Mouse (Mus musculus) lung, postnatal 0 days (tissue): ENCODE data around the gene Susd4. TPM values are rescaled to one million over a fixed set of nuclear protein-coding genes. Genes with fewer than 3 reads are reported as not detected.

Experiments
- ATAC-seq: fragments of 200-750 bp; cut with Nextera tagmentation; 2 replicates; pipeline ENCODE4 v1.8.0; 2017; ENCODE audit warnings: moderate library complexity
- DNase-seq: peaks from one replicate; pipeline ENCODE4 v3.0.0-alpha.2; 2016; ENCODE audit warnings: low spot score
- H3K27ac ChIP-seq: fragments of 300-500 bp; sonication (generic); 2 replicates; pipeline ENCODE4 v1.5.1; 2014; ENCODE audit warnings: antibody characterized with exemption, mild to moderate bottlenecking, low read length, mixed read lengths
- H3K27me3 ChIP-seq: fragments of 300-500 bp; sonication (generic); replicated peaks from 2 replicates; pipeline ENCODE4 v1.6.1; 2014; ENCODE audit warnings: low read length, mixed read lengths; ENCODE audit not compliant: insufficient read depth
- H3K36me3 ChIP-seq: fragments of 300-500 bp; sonication (generic); 2 replicates; pipeline ENCODE4 v1.6.1; 2014; ENCODE audit warnings: low read length, mixed read lengths; ENCODE audit not compliant: insufficient read depth
- H3K4me1 ChIP-seq: fragments of 300-500 bp; sonication (generic); 2 replicates; pipeline ENCODE4 v1.6.1; 2014; ENCODE audit warnings: antibody characterized with exemption, low read depth, low read length, mixed read lengths; ENCODE audit not compliant: insufficient read depth
- H3K4me2 ChIP-seq: fragments of 300-500 bp; sonication (generic); replicated peaks from 2 replicates; pipeline ENCODE4 v1.6.1; 2014; ENCODE audit warnings: low read depth, mild to moderate bottlenecking, low read length, moderate library complexity, mixed read lengths
- H3K4me3 ChIP-seq: fragments of 300-500 bp; sonication (generic); 2 replicates; pipeline ENCODE4 v1.5.1; 2014; ENCODE audit warnings: low read depth, low read length
- H3K9ac ChIP-seq: fragments of 300-500 bp; sonication (generic); replicated peaks from 2 replicates; pipeline ENCODE4 v1.6.1; 2014; ENCODE audit warnings: low read depth, mild to moderate bottlenecking
- H3K9me3 ChIP-seq: fragments of 300-500 bp; sonication (generic); 2 replicates; pipeline ENCODE4 v1.6.1; 2016; ENCODE audit warnings: low read length, mixed read lengths
- CTCF ChIP-seq: IDR thresholded peaks from 2 replicates; pipeline ENCODE4 v1.5.1; 2016; ENCODE audit warnings: antibody characterized with exemption, mild to moderate bottlenecking
- EP300 ChIP-seq: IDR thresholded peaks from 2 replicates; pipeline ENCODE4 v1.6.1; 2016; ENCODE audit warnings: antibody characterized with exemption, mild to moderate bottlenecking, control low read depth
- WGBS: fragments of 180-500 bp; shearing (Covaris S2); extraction: QIAGEN DNeasy Blood & Tissue Kit; methylation state at CpG from one replicate; pipeline ENCODE4 v1.1.7; 2014; 5-methylcytosine and 5-hydroxymethylcytosine counted together
- polyA plus RNA-seq: library from polyadenylated mRNA; unstranded; fragments of >200 nt; fragmentation: Nextera tagmentation; extraction: Ambion mirVana; gene quantifications from 2 replicates; pipeline ENCODE4 v1.2.1, GENCODE M21; 2015

Gene Susd4
- polyA plus RNA-seq, 1 experiment from 2014 or later = 13.3 TPM

DNA sequence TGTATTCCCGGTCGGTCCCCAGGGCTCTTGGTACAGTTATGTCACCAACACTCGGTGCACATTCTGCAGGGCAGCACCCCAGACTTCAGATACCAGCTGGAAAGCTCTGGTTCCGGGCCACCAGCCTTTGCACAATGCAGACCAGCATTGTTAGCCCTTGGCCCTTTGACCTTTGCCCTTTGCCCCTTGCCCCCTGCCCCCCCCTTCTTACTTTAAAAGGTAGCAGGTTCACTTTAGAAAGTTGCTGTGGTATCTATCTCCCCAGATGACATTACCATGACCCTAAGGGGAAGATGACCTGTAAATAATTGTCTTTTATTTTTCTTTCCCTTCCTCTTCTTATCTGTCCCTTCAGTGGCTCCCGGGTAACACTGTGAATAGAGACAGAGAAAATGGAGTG lies 53.4 kb downstream of the Susd4 start:
- Histone ChIP-seq H3K9me3 (no peaks in the 10 kb centered on the region), H3K4me2 (no peak overlapping the region), H3K4me3 (no peak overlapping the region), H3K27me3 (no peaks in the 10 kb centered on the region), H3K36me3 (no peaks in the 10 kb centered on the region), H3K9ac (no peak overlapping the region), H3K4me1 (no peaks in the 10 kb centered on the region), H3K27ac (no peak overlapping the region)
- no peak for ATAC-seq
- no peak for DNase-seq
- TF ChIP-seq CTCF (no peak), EP300 (no peak)
- WGBS = 54% methylated on average over 5 of the region's 5 CpGs

DNA sequence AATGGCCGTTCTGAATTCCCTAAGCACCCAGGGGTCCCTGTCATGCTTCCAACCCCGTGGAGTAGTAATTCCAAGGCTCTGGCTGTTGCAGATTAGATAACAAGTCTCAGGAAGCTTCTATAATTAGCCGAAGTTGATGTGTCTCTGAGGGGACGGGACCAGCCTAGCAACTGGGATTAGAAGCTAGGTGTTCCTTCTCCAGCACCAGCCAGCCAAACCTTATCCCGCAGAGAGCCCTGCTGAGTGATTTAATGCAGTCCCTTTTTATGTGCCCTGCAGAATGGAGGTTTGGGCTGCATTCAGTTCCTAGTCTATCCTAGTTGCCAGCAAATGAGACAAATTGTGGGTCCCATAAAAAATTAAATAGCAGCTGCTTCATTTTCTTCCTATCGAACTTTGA lies 54.0 kb downstream of the Susd4 start:
- no peak for ATAC-seq
- TF ChIP-seq EP300 (no peak), CTCF (no peak)
- Histone ChIP-seq H3K36me3 (no peaks in the 10 kb centered on the region), H3K4me3 (no peak overlapping the region), H3K27ac (no peak overlapping the region), H3K4me2 (no peak overlapping the region), H3K9me3 (no peaks in the 10 kb centered on the region), H3K27me3 (no peaks in the 10 kb centered on the region), H3K9ac (no peak overlapping the region), H3K4me1 (no peaks in the 10 kb centered on the region)
- 28% methylated on average over 6 of the region's 6 CpGs for WGBS
- no peak for DNase-seq

DNA sequence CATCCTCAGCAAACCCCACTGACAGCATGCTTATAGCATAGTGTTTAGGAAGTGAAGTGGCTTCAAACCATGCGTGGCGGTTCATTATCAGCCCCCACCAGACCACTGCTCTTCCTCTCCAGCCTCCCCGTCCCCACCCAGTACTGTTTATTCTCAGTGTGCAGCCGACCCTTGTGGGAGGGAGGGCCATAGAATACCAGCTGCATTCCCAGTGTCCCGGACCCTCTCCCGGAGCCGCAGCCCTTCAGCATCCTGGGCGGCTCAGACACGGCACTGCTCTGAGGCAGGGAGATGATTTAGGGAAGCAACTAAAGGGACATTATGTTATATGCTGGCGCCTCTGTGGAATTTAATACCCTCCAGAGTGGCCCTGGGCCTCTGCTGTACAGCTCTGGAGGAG lies 55.3 kb downstream of the Susd4 start:
- ATAC-seq (peak; percentile 17; the same call in 1 of the 2 replicates), DNase-seq (no peak)
- Histone ChIP-seq H3K9ac (no peak overlapping the region), H3K9me3 (no peaks in the 10 kb centered on the region), H3K4me3 (no peak overlapping the region), H3K4me1 (no peaks in the 10 kb centered on the region; the same call in 1 of the 2 replicates), H3K27me3 (no peaks in the 10 kb centered on the region), H3K4me2 (no peak overlapping the region), H3K27ac (no peak overlapping the region), H3K36me3 (no peaks in the 10 kb centered on the region)
- TF ChIP-seq CTCF (no peak), EP300 (no peak)
- WGBS = 43% methylated on average over 10 of the region's 10 CpGs

DNA sequence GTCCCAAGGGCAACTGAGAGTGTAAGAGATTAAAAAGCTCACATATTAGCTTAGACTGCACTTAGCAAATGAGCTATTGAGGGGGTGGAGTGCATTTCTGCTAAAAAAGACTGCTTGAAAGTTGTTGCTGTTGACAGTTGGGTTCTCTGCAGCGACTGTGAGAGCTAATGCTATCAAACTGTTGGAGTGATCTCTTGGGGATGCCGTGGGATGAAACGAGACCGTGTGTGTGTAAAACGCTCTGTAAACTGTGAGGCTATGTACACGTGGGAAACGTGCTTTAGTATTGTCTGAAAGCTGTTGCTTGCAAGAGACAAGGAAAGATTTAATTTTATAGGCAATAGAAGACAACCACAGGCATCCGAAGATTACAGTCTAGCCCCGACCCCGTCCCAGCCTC lies 59.1 kb downstream of the Susd4 start:
- DNase-seq = no peak
- H3K4me2 ChIP-seq = no peak overlapping the region
- no peaks in the 10 kb centered on the region; the same call in 1 of the 2 replicates for H3K4me1 ChIP-seq
- no peaks in the 10 kb centered on the region for H3K27me3 ChIP-seq
- ATAC-seq = no peak
- no peak overlapping the region for H3K9ac ChIP-seq
- H3K4me3 ChIP-seq = no peak overlapping the region
- 70% methylated on average over 10 of the region's 10 CpGs for WGBS
- no peaks in the 10 kb centered on the region for H3K36me3 ChIP-seq
- no peaks in the 10 kb centered on the region for H3K9me3 ChIP-seq
- TF ChIP-seq EP300 (no peak), CTCF (no peak)
- no peak overlapping the region for H3K27ac ChIP-seq

DNA sequence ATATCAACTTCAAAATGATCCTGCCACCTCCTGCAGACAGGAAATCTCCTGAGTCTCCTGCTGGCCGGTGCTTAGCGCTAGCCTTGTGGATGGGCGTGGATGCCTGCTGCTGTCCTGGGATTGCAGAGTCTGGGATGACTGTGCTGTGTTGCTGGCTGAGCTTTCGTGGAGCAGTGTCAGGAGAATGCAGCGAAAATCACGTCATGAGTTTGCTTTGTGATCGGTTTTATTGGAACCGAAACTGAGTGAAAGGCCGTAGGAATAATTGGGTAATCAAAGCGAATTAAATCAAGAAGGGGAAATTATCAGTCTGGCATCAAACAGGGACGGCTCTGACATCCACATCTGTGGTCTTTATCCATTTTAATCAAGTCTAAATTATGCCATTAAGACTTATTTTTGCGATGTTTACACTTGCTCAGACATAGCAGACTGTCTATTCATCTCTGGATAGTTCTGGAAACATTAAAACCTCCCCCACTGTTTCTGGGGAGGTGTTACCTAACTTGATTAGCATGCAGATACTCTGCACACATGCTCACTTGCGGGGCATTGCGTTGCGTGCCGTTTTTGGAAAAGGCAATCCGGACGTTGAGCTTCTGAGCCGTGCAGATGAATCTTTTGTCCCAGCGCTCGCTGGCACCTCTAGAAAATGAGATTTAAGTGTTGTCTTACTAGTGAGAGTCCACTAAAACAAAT lies 60.2 kb downstream of the Susd4 start:
- no peaks in the 10 kb centered on the region; the same call in 1 of the 2 replicates for H3K4me1 ChIP-seq
- no peak overlapping the region for H3K9ac ChIP-seq
- ATAC-seq (no peak), DNase-seq (no peak)
- no peak overlapping the region for H3K4me3 ChIP-seq
- no peaks in the 10 kb centered on the region for H3K36me3 ChIP-seq
- 59% methylated on average over 21 of the region's 21 CpGs for WGBS
- H3K27me3 ChIP-seq = no peaks in the 10 kb centered on the region
- H3K4me2 ChIP-seq = no peak overlapping the region
- no peak overlapping the region for H3K27ac ChIP-seq
- TF ChIP-seq EP300 = no peak
- no peak for TF ChIP-seq CTCF
- no peaks in the 10 kb centered on the region for H3K9me3 ChIP-seq

DNA sequence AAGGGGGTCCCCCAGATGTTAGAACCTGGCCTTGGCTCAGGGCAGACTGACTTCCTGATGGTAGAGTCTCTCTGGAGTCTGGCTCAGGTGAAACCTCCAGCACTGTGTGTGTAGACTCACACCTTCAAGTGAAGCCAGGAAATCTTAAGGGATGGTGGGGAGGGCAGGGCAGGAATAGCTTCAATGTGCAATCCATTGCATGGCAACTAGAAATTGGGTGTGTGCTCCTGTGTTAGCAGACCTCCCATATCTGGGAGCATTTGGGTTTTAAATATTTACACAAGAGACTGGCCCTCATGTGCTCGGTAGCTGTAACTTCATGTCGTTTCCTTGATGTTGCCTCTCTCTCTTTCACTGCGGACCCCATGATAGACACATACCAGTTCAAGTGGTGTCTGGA lies 62.9 kb downstream of the Susd4 start:
- no peaks in the 10 kb centered on the region for H3K36me3 ChIP-seq
- no peaks in the 10 kb centered on the region for H3K9me3 ChIP-seq
- 30% methylated on average over 3 of the region's 3 CpGs for WGBS
- DNase-seq (peak; percentile 23), ATAC-seq (no peak)
- H3K27ac ChIP-seq = no peak overlapping the region
- H3K4me1 ChIP-seq = no peaks in the 10 kb centered on the region; the same call in 1 of the 2 replicates
- H3K4me2 ChIP-seq = no peak overlapping the region
- H3K9ac ChIP-seq = no peak overlapping the region
- TF ChIP-seq CTCF (no peak), EP300 (no peak)
- H3K27me3 ChIP-seq = no peaks in the 10 kb centered on the region
- no peak overlapping the region for H3K4me3 ChIP-seq

- Histone ChIP-seq H3K4me3 (no peak overlapping the region), H3K4me2 (no peak overlapping the region), H3K9me3 (no peaks in the 10 kb centered on the region), H3K27ac (no peak overlapping the region), H3K27me3 (no peaks in the 10 kb centered on the region), H3K4me1 (no peaks in the 10 kb centered on the region), H3K36me3 (no peaks in the 10 kb centered on the region), H3K9ac (no peak overlapping the region)
- 62% methylated on average over 6 of the region's 6 CpGs for WGBS
- no peak for DNase-seq
- TF ChIP-seq EP300 (no peak), CTCF (no peak)
- ATAC-seq = no peak
These were observed 74.4 kb downstream of the Susd4 start for GRCm38 (mm10) chr1:182838061-182838460.
